Mouse (Mus musculus) testis, postnatal 10 days (tissue): ENCODE data around the gene Ppa2.

Source experiments
- DNase-seq: peaks from one replicate; pipeline ENCODE4 v3.0.0; 2021; ENCODE audit warnings: low spot score

Gene Ppa2

DNA sequence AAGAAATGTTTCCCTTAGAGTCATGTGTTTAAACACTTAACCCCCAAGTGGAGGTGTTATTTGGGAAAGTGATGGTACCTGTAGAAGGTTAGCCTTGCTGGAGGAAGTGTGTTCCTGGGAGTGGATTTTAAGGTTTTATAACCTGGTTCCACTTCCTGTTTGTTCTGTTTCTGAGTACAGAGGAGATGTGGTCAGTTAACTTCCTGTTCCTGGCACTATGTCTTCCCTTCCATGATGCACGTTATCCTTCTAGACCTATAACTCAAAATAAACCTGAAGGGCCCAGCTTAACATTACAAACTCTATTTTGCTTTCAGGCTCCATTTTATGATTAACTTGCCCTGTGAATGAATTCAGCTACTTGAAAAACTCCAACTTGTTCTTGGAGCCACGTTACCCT lies 84.6 kb downstream of the Ppa2 start:
- no peak for DNase-seq

DNA sequence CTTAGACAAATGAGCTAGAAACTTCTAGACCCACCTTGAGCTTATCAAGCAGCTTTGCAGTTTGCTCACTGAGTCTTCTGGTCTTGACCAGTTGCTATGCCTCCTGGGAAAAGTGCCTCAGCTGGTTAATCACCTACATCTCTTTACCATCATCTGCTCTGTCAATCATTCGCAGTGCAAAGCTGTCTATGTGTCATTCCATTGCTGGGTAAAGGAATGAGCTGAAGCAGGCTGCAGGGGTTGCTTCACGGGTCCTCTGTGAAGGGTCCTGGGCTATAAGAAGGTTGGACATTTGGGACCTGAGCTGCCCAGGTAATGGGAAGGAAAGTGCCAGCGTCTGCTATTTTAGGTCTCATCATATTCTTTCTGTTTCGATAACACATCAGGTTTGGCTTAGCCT lies 93.9 kb downstream of the Ppa2 start:
- DNase-seq: no peak

DNA sequence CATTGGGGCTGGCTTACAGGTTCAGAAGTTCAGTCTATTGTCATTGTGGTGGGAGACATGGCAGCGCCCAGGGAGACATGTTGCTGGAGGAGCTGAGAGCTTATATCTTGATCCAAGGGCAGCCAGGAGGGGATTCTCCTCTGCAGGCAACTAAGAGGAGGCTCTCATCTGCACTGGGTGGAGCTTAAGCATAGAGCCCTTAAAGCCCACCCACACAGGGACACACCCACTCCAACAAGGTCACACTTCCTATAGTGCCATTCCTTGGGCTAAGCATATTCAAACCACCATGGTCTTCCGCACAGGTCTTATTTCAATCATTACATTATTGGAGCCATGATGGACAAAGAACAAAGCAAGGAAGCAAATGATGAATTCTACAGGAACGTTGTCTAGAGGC lies 95.7 kb downstream of the Ppa2 start:
- no peak for DNase-seq

DNA sequence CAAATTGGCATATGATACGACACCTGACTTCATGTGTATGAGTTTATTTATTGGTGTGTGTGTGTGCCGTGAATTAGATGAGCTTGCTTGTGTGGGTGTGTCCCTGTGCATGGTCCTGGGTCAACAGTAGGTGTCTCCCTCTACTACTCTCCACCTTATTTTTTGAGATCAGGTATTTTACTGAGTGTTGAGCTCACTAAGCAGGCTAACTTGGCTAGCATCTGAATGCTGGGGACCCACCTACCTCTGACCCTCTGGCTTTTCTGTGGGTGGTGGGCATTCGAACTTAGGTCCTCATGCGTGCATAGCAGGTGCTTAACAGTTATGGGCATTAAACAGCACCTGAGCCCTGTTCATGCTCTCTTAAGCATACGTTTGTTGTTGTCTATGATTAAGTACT lies 96.3 kb downstream of the Ppa2 start:
- no peak for DNase-seq

DNA sequence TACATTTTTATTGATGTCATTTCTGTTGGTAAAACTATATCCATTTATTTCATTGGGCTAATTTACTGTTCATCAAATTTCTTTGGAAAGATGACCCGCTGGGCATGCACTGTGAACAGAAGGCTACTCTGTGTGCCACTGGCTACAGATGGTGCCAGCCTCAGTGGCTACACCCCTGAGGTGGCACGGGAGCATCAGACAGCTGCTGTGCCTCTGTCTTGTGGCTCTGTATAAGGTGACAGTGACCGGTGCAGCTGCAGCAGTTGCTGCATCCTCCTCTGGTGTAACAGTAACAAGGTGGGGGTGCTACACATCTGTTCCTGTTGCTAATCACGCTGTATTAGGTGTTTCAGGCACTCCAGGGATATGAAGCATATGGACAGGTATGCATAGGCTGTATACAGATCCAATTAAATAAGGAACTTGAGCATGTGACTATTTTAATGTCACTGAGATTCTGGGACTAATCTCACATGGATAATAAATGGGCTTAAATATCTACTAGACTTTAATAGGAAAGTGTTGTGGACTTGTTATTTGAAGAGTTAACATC lies 101.3 kb downstream of the Ppa2 start:
- DNase-seq: no peak

DNA sequence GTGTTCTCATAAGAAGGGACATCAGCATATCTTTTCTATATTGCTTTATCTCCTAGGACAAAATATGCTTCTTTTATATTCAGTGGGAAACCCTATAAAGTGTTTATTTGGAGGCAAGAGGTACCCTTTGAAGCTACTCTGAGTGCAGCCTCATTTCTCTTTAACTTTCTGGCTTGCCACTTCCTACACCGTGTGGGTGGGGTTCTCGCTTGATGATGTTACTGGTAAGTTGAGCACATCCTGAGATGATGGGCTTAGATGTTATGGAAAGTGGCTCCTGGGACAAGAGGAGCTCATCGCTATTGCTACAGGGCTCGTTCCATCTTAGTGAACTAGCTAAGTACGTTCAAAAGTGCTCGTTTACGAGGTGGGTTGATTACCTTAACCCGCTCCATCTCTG lies 101.9 kb downstream of the Ppa2 start:
- no peak for DNase-seq

DNA sequence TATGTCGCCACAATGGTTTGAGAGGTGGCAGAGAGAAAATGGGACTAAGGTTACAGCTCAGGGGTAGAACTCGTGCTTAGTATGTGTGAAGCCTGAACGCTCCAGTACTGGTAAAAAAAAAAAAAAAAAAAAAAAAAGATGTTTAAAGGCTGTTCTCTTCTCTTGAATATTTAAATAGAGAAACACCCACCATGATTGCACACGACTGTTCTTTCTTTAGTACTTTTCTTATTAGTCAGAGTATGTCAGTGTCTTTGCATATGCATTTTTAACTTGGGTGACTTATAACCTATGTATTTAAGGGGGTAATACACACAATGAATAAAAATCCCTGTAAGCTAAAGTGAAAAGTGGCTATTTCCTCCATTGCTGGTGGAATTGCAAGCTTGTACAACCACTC lies 104.8 kb downstream of the Ppa2 start:
- DNase-seq: no peak

DNA sequence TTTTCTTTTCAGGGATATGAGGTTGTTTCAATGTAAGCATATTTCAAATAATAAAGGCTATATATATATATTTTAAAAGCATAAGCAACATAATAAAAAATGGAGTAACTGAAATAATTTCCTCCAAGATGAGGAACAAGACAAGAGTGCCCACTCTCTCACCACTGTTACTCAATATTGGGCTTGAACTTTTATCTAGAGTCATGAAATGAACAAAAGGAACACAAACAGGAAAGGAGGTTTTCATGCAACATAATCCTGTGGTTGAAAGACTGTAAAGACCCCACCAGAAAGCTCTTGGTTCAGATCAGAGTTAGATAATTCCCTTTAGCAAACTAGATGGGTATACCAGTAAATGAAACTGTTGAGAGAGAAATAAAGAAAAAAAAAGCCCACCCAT lies 113.2 kb downstream of the Ppa2 start:
- DNase-seq: no peak
